Mouse (Mus musculus) kidney, adult 2 months (tissue): ENCODE measurements around the gene Gli2.

Experiments
- CTCF ChIP-seq: fragments of 200-500 bp; conservative IDR thresholded peaks from 2 replicates; pipeline ENCODE4 v1.5.1; 2011; ENCODE audit warnings: low read depth, mild to moderate bottlenecking, control low read depth, low read length, moderate library complexity, mixed read lengths; ENCODE audit not compliant: insufficient read depth, insufficient read length
- POLR2A ChIP-seq: fragments of 200-500 bp; IDR thresholded peaks from one replicate; pipeline ENCODE4 v1.6.1; 2011; ENCODE audit warnings: low read depth, low read length, control low read depth

DNA sequence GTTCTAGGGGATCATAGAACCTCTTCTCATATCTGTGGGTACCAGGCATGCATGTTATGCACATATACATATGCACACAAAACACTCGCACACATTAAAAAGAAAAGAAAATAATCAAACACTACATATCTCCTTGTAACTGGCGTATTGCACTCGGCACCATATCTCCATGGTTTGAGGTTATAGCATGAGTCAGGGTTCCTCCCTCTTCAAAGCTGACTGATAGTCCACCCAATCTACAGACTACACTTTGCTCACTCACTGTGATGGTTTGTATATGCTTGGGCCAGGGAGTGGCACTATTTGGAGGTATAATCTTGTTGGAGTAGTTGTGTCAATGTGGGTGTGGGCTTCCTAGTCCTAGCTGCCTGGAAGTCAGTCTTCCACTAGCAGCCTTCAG is 78.0 kb downstream of the Gli2 start:
- TF ChIP-seq CTCF (no peak), POLR2A (no peak)
